Mouse (Mus musculus) erythroblast, adult 5-6 weeks (primary cell): ENCODE data around the gene Ppm1e. TPM values are rescaled to one million over a fixed set of nuclear protein-coding genes. Genes with fewer than 3 reads are reported as not detected.

Source experiments
- ATAC-seq: replicated peaks from 2 replicates; pipeline ENCODE4 v1.8.0; 2016; ENCODE audit warnings: moderate number of reproducible peaks, mild to moderate bottlenecking, moderate TSS enrichment, inconsistent platforms; ENCODE audit not compliant: poor library complexity, low FRiP score, severe bottlenecking
- total RNA-seq, 2 experiments: library from RNA; stranded (forward) in 1 of 2; stranded (reverse) in 1 of 2; fragments of 150-400 nt in 1 of 2; fragments of 200-764, 138-1000 nt in 1 of 2; gene quantifications; 2 replicates each; pipeline versions ENCODE4 v1.2.3 to v1.2.4; 2015 to 2017; ENCODE audit warnings: low replicate concordance in 2 of 2

Ppm1e gene
- 2.9 and 3.1 TPM in 2 replicates for total RNA-seq (2015; ENCODE audit: low replicate concordance)
- 0.43 and 3.1 TPM in 2 replicates for total RNA-seq (2017; ENCODE audit: low replicate concordance)

GRCm38 (mm10) chr11:87358331-87359261 lies at the start of gene Ppm1e:
Gene Ppm1e (minus strand): TSS chr11:87359023.
- peak; percentile 64 for ATAC-seq

- ATAC-seq = no peak
These were observed 46.1 kb upstream of the Ppm1e start, which contains the start of the genes Rad51c and Tex14 for GRCm38 (mm10) chr11:87404876-87405275. Gene Rad51c (minus strand): TSS chr11:87404954. Gene Tex14 (plus strand): TSS chr11:87405065.

GRCm38 (mm10) chr11:87404111-87404853 lies 45.5 kb upstream of the Ppm1e start:
- ATAC-seq = peak; percentile 99

GRCm38 (mm10) chr11:87398402-87398801 lies 39.6 kb upstream of the Ppm1e start:
- no peak for ATAC-seq

- ATAC-seq = peak; percentile 57
These were observed 35.0 kb upstream of the Ppm1e start for GRCm38 (mm10) chr11:87393855-87394254.

GRCm38 (mm10) chr11:87385676-87386075 lies 26.9 kb upstream of the Ppm1e start:
- ATAC-seq = no peak

GRCm38 (mm10) chr11:87384551-87384950 lies 25.7 kb upstream of the Ppm1e start:
- ATAC-seq = no peak

- peak; percentile 99 for ATAC-seq
These were observed 9.2 kb upstream of the Ppm1e start for GRCm38 (mm10) chr11:87367865-87368580.

- ATAC-seq = no peak
These were observed 8.2 kb upstream of the Ppm1e start for GRCm38 (mm10) chr11:87367061-87367460.

- no peak for ATAC-seq
These were observed 6.3 kb upstream of the Ppm1e start for GRCm38 (mm10) chr11:87365120-87365519.

GRCm38 (mm10) chr11:87359262-87359612 lies 414 bp upstream of the Ppm1e start:
- ATAC-seq = no peak

- ATAC-seq = no peak
These were observed 1.2 kb downstream of the Ppm1e start for GRCm38 (mm10) chr11:87357317-87358300.

GRCm38 (mm10) chr11:87354861-87355260 lies 4.0 kb downstream of the Ppm1e start:
- ATAC-seq = no peak

- no peak for ATAC-seq
These were observed 5.1 kb downstream of the Ppm1e start for GRCm38 (mm10) chr11:87353646-87354170.

GRCm38 (mm10) chr11:87326381-87326780 lies 32.4 kb downstream of the Ppm1e start:
- no peak for ATAC-seq

GRCm38 (mm10) chr11:87322558-87322957 lies 36.3 kb downstream of the Ppm1e start:
- no peak for ATAC-seq

GRCm38 (mm10) chr11:87320007-87320406 lies 38.8 kb downstream of the Ppm1e start:
- ATAC-seq = no peak

GRCm38 (mm10) chr11:87318956-87319708 lies 39.7 kb downstream of the Ppm1e start:
- 0 out of 2 replicates have a peak, but pooled peaks have one; percentile 49 for ATAC-seq
